Mouse (Mus musculus): Measurements from ENCODE around the gene Olfr231. TPM values are rescaled to one million over a fixed set of nuclear protein-coding genes. Genes with fewer than 3 reads are reported as not detected.

The Olfr231 gene
- polyA plus RNA-seq, 1 experiment from 2014 or later: 0.24 TPM

GRCm38 (mm10) chr1:174096591-174096990 lies 24.4 kb downstream of the Olfr231 start, which contains the start of gene Olfr427:
Gene Olfr427 (plus strand): TSS chr1:174096891.
- Histone ChIP-seq H3K4me1 (no peaks in the 10 kb centered on the region), H3K27me3 (no peaks in the 10 kb centered on the region)
- WGBS: 89% methylated on average over 1 of the region's 1 CpGs

GRCm38 (mm10) chr1:174084031-174084430 lies 36.9 kb downstream of the Olfr231 start, which contains the start of gene Olfr429:
Gene Olfr429 (plus strand): TSS chr1:174084331.
- Histone ChIP-seq H3K9ac (no peak within 1 kb of the TSS), H3K9me3 (replicated peaks) (no peaks in the 10 kb centered on the region), H3K4me2 (replicated peaks) (no peak within 1 kb of the TSS), H3K4me3 (replicated peaks) (no peak within 1 kb of the TSS), H3K4me1 (no peaks in the 10 kb centered on the region), H3K27ac (replicated peaks) (no peak within 1 kb of the TSS), H3K27me3 (no peaks in the 10 kb centered on the region), H3K36me3 (no peaks in the 10 kb centered on the region)
- no peak for ATAC-seq (ENCODE audit: insufficient number of reproducible peaks, low FRiP score, low TSS enrichment, low read depth)
- 91% methylated on average over 2 of the region's 2 CpGs for WGBS

More at GRCm38 (mm10) chr1:174096591-174096990, 24.4 kb downstream of the Olfr231 start, which contains the start of gene Olfr427:
- H3K4me2 ChIP-seq (replicated peaks): no peak within 1 kb of the TSS
- no peak for ATAC-seq (ENCODE audit: insufficient number of reproducible peaks, low FRiP score, low TSS enrichment, low read depth)
- H3K36me3 ChIP-seq: no peaks in the 10 kb centered on the region
- H3K4me3 ChIP-seq (replicated peaks): no peak within 1 kb of the TSS
- no peaks in the 10 kb centered on the region for H3K9me3 ChIP-seq (replicated peaks)
- no peak within 1 kb of the TSS for H3K27ac ChIP-seq (replicated peaks)
- H3K9ac ChIP-seq: no peak within 1 kb of the TSS

- Histone ChIP-seq H3K27ac (replicated peaks) (no peak within 1 kb of the TSS), H3K27me3 (no peaks in the 10 kb centered on the region), H3K4me1 (no peaks in the 10 kb centered on the region), H3K4me2 (replicated peaks) (no peak within 1 kb of the TSS), H3K9ac (no peak within 1 kb of the TSS), H3K36me3 (no peaks in the 10 kb centered on the region), H3K9me3 (replicated peaks) (no peaks in the 10 kb centered on the region), H3K4me3 (replicated peaks) (no peak within 1 kb of the TSS)
- 80% methylated on average over 3 of the region's 3 CpGs for WGBS
- ATAC-seq (ENCODE audit: insufficient number of reproducible peaks, low FRiP score, low TSS enrichment, low read depth): no peak
These were observed 54.7 kb downstream of the Olfr231 start, which contains the start of gene Olfr430 for GRCm38 (mm10) chr1:174066305-174066704. Gene Olfr430 (plus strand): TSS chr1:174066605.

Other genes starting within 250 kb of the Olfr231 start
- gene Ifi211, start 208.1 kb downstream of the Olfr231 start, polyA plus RNA-seq (2015; fragmentation: Nextera tagmentation; extraction: Ambion mirVana): 0.66 and 1.5 TPM in 2 replicates
- gene Mndal, start 178.7 kb downstream of the Olfr231 start, polyA plus RNA-seq (2015; fragmentation: Nextera tagmentation; extraction: Ambion mirVana): 2.0 and 2.9 TPM in 2 replicates
- 0.85 and 1.3 TPM in 2 replicates for gene Ifi203, start 178.5 kb downstream of the Olfr231 start, polyA plus RNA-seq (2015; fragmentation: Nextera tagmentation; extraction: Ambion mirVana)
- 2.7 and 3.0 TPM in 2 replicates for gene Ifi202b, start 138.4 kb downstream of the Olfr231 start, polyA plus RNA-seq (2015; fragmentation: Nextera tagmentation; extraction: Ambion mirVana)
- 0.16 and 0.62 TPM in 2 replicates for gene Ifi205, start 89.4 kb downstream of the Olfr231 start, polyA plus RNA-seq (2015; fragmentation: Nextera tagmentation; extraction: Ambion mirVana)
- gene Olfr433, start 80.5 kb downstream of the Olfr231 start, polyA plus RNA-seq (2015; fragmentation: Nextera tagmentation; extraction: Ambion mirVana): 0.05 TPM in 1 of 2 replicates, not detected in the other
- not detected in 2 replicates for gene Olfr432, start 72.0 kb downstream of the Olfr231 start, polyA plus RNA-seq (2015; fragmentation: Nextera tagmentation; extraction: Ambion mirVana)
- gene Olfr430, start 54.6 kb downstream of the Olfr231 start, polyA plus RNA-seq (2015; fragmentation: Nextera tagmentation; extraction: Ambion mirVana): 0.23 and 0.28 TPM in 2 replicates
- 0.11 and 0.17 TPM in 2 replicates for gene Olfr429, start 36.8 kb downstream of the Olfr231 start, polyA plus RNA-seq (2015; fragmentation: Nextera tagmentation; extraction: Ambion mirVana)
- not detected in 2 replicates for gene Olfr427, start 24.3 kb downstream of the Olfr231 start, polyA plus RNA-seq (2015; fragmentation: Nextera tagmentation; extraction: Ambion mirVana)
- gene Olfr424, start 10.4 kb upstream of the Olfr231 start, polyA plus RNA-seq (2015; fragmentation: Nextera tagmentation; extraction: Ambion mirVana): 0.13 and 0.19 TPM in 2 replicates
- gene Olfr420, start 34.5 kb upstream of the Olfr231 start, polyA plus RNA-seq (2015; fragmentation: Nextera tagmentation; extraction: Ambion mirVana): 0.11 and 0.15 TPM in 2 replicates
- gene Spta1, start 51.6 kb upstream of the Olfr231 start, polyA plus RNA-seq (2015; fragmentation: Nextera tagmentation; extraction: Ambion mirVana): 0.17 and 0.24 TPM in 2 replicates
- 0.46 and 0.53 TPM in 2 replicates for gene Olfr419, start 130.9 kb upstream of the Olfr231 start, polyA plus RNA-seq (2015; fragmentation: Nextera tagmentation; extraction: Ambion mirVana)
- gene Mptx1, start 209.4 kb upstream of the Olfr231 start, polyA plus RNA-seq (2015; fragmentation: Nextera tagmentation; extraction: Ambion mirVana): not detected in 2 replicates
- gene Olfr417, start 244.0 kb upstream of the Olfr231 start, polyA plus RNA-seq (2015; fragmentation: Nextera tagmentation; extraction: Ambion mirVana): 0.05 TPM in 1 of 2 replicates, not detected in the other

Data from embryonic facial prominence, embryonic 15.5 days (tissue).